Comparison of ENCODE assay signal across 11 mouse cellular contexts in the genomic region with DNA sequence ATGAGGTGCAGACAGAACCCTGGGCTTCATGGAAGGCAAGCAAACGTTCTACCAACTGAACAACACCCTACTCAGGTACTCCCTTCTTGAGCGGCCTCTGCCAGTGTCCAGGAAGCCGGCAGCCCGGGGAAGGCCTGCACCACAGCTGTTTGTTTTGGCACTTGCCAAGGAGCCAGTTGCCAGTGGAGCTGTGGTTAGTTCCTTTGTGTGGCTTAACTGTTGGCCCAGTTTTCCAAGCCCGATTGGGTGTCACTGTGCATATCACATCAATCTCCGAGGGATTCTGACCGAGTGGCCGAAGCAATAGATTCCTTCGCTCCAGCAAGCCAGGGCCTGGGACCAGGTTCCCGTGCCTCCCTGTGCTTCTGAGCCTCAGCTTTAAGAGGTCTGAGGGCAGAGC. TPM values are rescaled to one million over a fixed set of nuclear protein-coding genes. Genes with fewer than 3 reads are reported as not detected.
DNase-seq lines count a peak whose midpoint lies in the region; ATAC-seq and TF ChIP-seq lines count a peak whose summit lies in the region.
"Had no signal": no experiment of that assay in that cellular context is flagged by ENCODE, and none has a peak within 500 bp of the region (broad histone marks: within the 10 kb centered on the region; RNA-seq: fewer than 3 reads in every experiment).

No protein-coding gene starts in this region.

- CTCF ChIA-PET in Patski (lab: Charles Lee): interaction anchor here (3.0 kb wide), 1 partner anchor 37 kb away, joined by 17 read pairs; no protein-coding TSS in a partner anchor

- WGBS in kidney, embryonic 15.5 days: 66% methylated on average over 10 of the region's 10 CpGs
- 90% methylated on average over 10 of the region's 10 CpGs for WGBS in intestine, postnatal 0 days

- no peak overlapping the region for H3K9ac ChIP-seq in kidney, embryonic 15.5 days
- no peak overlapping the region for H3K9ac ChIP-seq in intestine, postnatal 0 days (ENCODE audit: low read depth, low read length)
- H3K9ac ChIP-seq: heart, embryonic 12.5 days had no signal

- no peaks in the 10 kb centered on the region for H3K9me3 ChIP-seq in kidney, embryonic 15.5 days (replicated peaks)
- H3K9me3 ChIP-seq in intestine, postnatal 0 days (ENCODE audit: control insufficient read depth): no peaks in the 10 kb centered on the region
- H3K9me3 ChIP-seq: heart, embryonic 12.5 days had no signal

- peak; percentile 36 for DNase-seq in adrenal gland, adult 8-10 months
- DNase-seq in adrenal gland, postnatal 4 days (ENCODE audit: low spot score in 2 of 2): no peak
- DNase-seq in kidney, postnatal 36 days: peak; percentile 49 to 57
- DNase-seq in Patski (ENCODE audit: low read depth, low spot score): peak; percentile 58
- DNase-seq in lung, postnatal 10 days: peak; percentile 64
- no peak for DNase-seq in spleen, postnatal 14 days (ENCODE audit: low spot score in 2 of 2)
- DNase-seq: B cell, adult 2 months had no signal

- no peaks in the 10 kb centered on the region for H3K27me3 ChIP-seq in kidney, embryonic 15.5 days
- H3K27me3 ChIP-seq in Patski: no peaks in the 10 kb centered on the region
- no peaks in the 10 kb centered on the region for H3K27me3 ChIP-seq in intestine, postnatal 0 days (replicated peaks; ENCODE audit: control insufficient read depth, insufficient read depth, low read length)
- H3K27me3 ChIP-seq: heart, embryonic 12.5 days had no signal

- no peak overlapping the region for H3K4me3 ChIP-seq in kidney, embryonic 15.5 days (replicated peaks)
- no peak overlapping the region for H3K4me3 ChIP-seq in intestine, postnatal 0 days (ENCODE audit: low read depth, low read length)
- H3K4me3 ChIP-seq: heart, embryonic 12.5 days had no signal

- peaks cover 62% of the 10 kb centered on the region for H3K4me1 ChIP-seq in kidney, embryonic 15.5 days
- H3K4me1 ChIP-seq in intestine, postnatal 0 days (replicated peaks; ENCODE audit: control insufficient read depth, insufficient read depth, low read length): peaks cover 8% of the 10 kb centered on the region; the same call in 1 of the 2 replicates

- POLR2A ChIA-PET in Patski (lab: Charles Lee): interaction anchor here (1.2 kb wide), 1 partner anchor 11 kb away, joined by 4 read pairs; no protein-coding TSS in a partner anchor

- H3K36me3 ChIP-seq in kidney, embryonic 15.5 days: no peaks in the 10 kb centered on the region
- H3K36me3 ChIP-seq in intestine, postnatal 0 days (ENCODE audit: control insufficient read depth, insufficient read depth): no peaks in the 10 kb centered on the region
- H3K36me3 ChIP-seq: heart, embryonic 12.5 days had no signal

- no peak overlapping the region for H3K4me2 ChIP-seq in kidney, embryonic 15.5 days
- H3K4me2 ChIP-seq in intestine, postnatal 0 days (replicated peaks; ENCODE audit: low read depth): no peak overlapping the region
- H3K4me2 ChIP-seq: heart, embryonic 12.5 days had no signal

- H3K27ac ChIP-seq in kidney, embryonic 15.5 days: no peak overlapping the region
- H3K27ac ChIP-seq in intestine, postnatal 0 days (ENCODE audit: low read depth, low read length): no peak overlapping the region
- H3K27ac ChIP-seq: macrophage had no signal

- TF ChIP-seq CTCF in Patski (IDR thresholded peaks at IDR 0.05): no peak
- TF ChIP-seq CTCF in intestine, postnatal 0 days (IDR thresholded peaks at IDR 0.05; ENCODE audit: low read depth): no peak

- ATAC-seq in kidney, embryonic 15.5 days (replicated peaks; ENCODE audit: low FRiP score): no peak
- peak; percentile 75 for ATAC-seq in Patski
- ATAC-seq in intestine, postnatal 0 days: no peak

- in situ Hi-C loops in Patski (cut with MboI; ENCODE audit: low pct_unique_long_range_greater_than_20kb): no loop called here

RNA-seq across cellular contexts. Expression of a gene that starts 25.5 kb away (rescaled TPM):
- total RNA-seq in adrenal gland, adult 8-10 months (2022): 100 to 1,000 TPM in 3 of 4 experiments, 10 to 100 TPM in 1; 89.9 to 176 (median 144) TPM
- 100 to 1,000 TPM; 235 to 271 TPM for total RNA-seq in adrenal gland, postnatal 4 days (2021)
- polyA plus RNA-seq in kidney, embryonic 15.5 days (2015; fragmentation: Nextera tagmentation; extraction: Ambion mirVana): 605 and 671 TPM in 2 replicates
- 187 TPM for polyA plus RNA-seq in Patski (2021)
- polyA plus RNA-seq in intestine, postnatal 0 days (2015; fragmentation: Nextera tagmentation; extraction: Ambion mirVana): 257 TPM in 2 replicates

RNA-seq across cellular contexts. Expression of a gene that starts 32.8 kb away (rescaled TPM):
- 10 to 100 TPM; 17.3 to 29.4 (median 24.6) TPM for total RNA-seq in adrenal gland, adult 8-10 months (2022)
- total RNA-seq in adrenal gland, postnatal 4 days (2021): 10 to 100 TPM; 33.7 to 36.0 TPM
- 62.2 and 79.3 TPM in 2 replicates for polyA plus RNA-seq in kidney, embryonic 15.5 days (2015; fragmentation: Nextera tagmentation; extraction: Ambion mirVana)
- 29.0 TPM for polyA plus RNA-seq in Patski (2021)
- 74.9 and 88.3 TPM in 2 replicates for polyA plus RNA-seq in intestine, postnatal 0 days (2015; fragmentation: Nextera tagmentation; extraction: Ambion mirVana)

RNA-seq across cellular contexts. Expression of a gene that starts 50.2 kb away (rescaled TPM):
- 10 to 100 TPM; 57.3 to 84.7 (median 68.7) TPM for total RNA-seq in adrenal gland, adult 8-10 months (2022)
- total RNA-seq in adrenal gland, postnatal 4 days (2021): 10 to 100 TPM; 90.2 to 94.9 TPM
- 98.5 and 105 TPM in 2 replicates for polyA plus RNA-seq in kidney, embryonic 15.5 days (2015; fragmentation: Nextera tagmentation; extraction: Ambion mirVana)
- 94.5 TPM for polyA plus RNA-seq in Patski (2021)
- polyA plus RNA-seq in intestine, postnatal 0 days (2015; fragmentation: Nextera tagmentation; extraction: Ambion mirVana): 51.5 and 59.5 TPM in 2 replicates

RNA-seq across cellular contexts. Expression of a gene that starts 56.0 kb away (rescaled TPM):
- total RNA-seq in adrenal gland, adult 8-10 months (2022): under 1 TPM; 0.15 to 0.87 (median 0.39) TPM
- total RNA-seq in adrenal gland, postnatal 4 days (2021): 1 to 10 TPM; 1.4 to 1.7 TPM
- 0.34 and 0.35 TPM in 2 replicates for polyA plus RNA-seq in kidney, embryonic 15.5 days (2015; fragmentation: Nextera tagmentation; extraction: Ambion mirVana)
- 0.04 TPM for polyA plus RNA-seq in Patski (2021)
- 0.20 TPM in 2 replicates for polyA plus RNA-seq in intestine, postnatal 0 days (2015; fragmentation: Nextera tagmentation; extraction: Ambion mirVana)

Comparison
In these comparisons a context has a peak if more than half of its experiments do, and no peak if none do; other contexts are left out.
1. DNase-seq: peak in adrenal gland, adult 8-10 months (single experiment), kidney, postnatal 36 days (2 of 2), Patski (single experiment) and lung, postnatal 10 days (single experiment); none in adrenal gland, postnatal 4 days (0 of 2) and spleen, postnatal 14 days (0 of 2).